Comparison of ENCODE assay signal across 7 mouse cellular contexts in the genomic region with DNA sequence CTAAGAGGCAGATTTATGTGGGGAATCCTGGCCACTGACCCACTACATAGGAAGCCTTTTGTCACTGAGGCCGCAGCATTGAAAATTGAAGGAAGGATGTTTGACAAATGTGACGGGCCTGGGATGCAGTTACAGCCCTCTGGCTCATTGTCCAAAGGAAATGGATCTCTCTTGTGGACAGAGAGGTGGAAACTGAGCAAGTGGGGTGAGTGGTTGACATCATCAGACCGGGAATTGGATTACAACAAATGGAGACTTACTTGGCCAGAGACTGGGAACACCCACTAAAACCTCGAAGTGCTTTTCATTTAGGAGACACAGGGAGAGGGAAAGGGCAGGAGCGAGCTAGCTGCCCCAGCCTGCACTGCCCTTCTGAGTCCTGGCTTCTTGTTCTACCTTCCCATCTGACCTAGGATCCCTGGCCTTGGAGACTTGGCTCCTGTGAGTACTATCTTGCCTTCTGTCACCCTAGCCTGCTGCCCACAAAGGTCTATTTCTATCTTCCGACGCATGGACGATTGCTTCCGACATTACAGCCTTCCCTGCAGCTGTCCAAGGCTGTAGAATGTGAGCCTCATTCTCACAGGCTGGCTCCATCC. TPM values are rescaled to one million over a fixed set of nuclear protein-coding genes. Genes with fewer than 3 reads are reported as not detected.
A peak's percentile ranks its signal among the peaks of the same experiment; 100 is the strongest.
DNase-seq lines count a peak whose midpoint lies in the region; ATAC-seq and TF ChIP-seq lines count a peak whose summit lies in the region.

No protein-coding gene starts in this region.

- ATAC-seq in kidney, postnatal 0 days (replicated peaks; ENCODE audit: low FRiP score, low read depth) = no peak; the same call in 1 of the 2 replicates
- ATAC-seq in neural tube, embryonic 13.5 days (ENCODE audit: low read depth) = 0 out of 2 replicates have a peak, but pooled peaks have one; percentile 22

- H3K9ac ChIP-seq in heart, adult 2 months (ENCODE audit: low read depth, low read length) = peak overlapping the region; percentile 68
- no peak overlapping the region for H3K9ac ChIP-seq in kidney, postnatal 0 days (ENCODE audit: low read depth, low read length)
- peak overlapping the region; percentile 31; the same call in 1 of the 2 replicates for H3K9ac ChIP-seq in neural tube, embryonic 13.5 days

- peak overlapping the region; percentile 73 for H3K27ac ChIP-seq in heart, adult 2 months
- H3K27ac ChIP-seq in kidney, postnatal 0 days = peak overlapping the region; percentile 80
- H3K27ac ChIP-seq in neural tube, embryonic 13.5 days (replicated peaks) = peak overlapping the region; percentile 42

- DNase-seq in lung, adult 2 months = no peak
- no peak for DNase-seq in lung, postnatal 14 days
- DNase-seq in heart, adult 2 months = peak; percentile 49 to 57
- peak; percentile 79 for DNase-seq in kidney, postnatal 0 days (ENCODE audit: low spot score)
- no peak for DNase-seq in left cerebral cortex, postnatal 4 days
- no peak for DNase-seq in c-Kit-positive CD71-positive TER-119-positive erythroid progenitor cells, embryonic 14.5 days (ENCODE audit: low spot score)

- H3K9me3 ChIP-seq in kidney, postnatal 0 days (replicated peaks; ENCODE audit: low read length) = no peaks in the 10 kb centered on the region
- no peaks in the 10 kb centered on the region for H3K9me3 ChIP-seq in neural tube, embryonic 13.5 days

- H3K4me2 ChIP-seq in kidney, postnatal 0 days (ENCODE audit: low read length) = peak overlapping the region; percentile 30
- H3K4me2 ChIP-seq in neural tube, embryonic 13.5 days = no peak overlapping the region

- TF ChIP-seq POLR2A in lung, adult 2 months (IDR thresholded peaks at IDR 0.05; ENCODE audit: borderline replicate concordance, extremely low read depth, low read depth, low read length) = peak; percentile 83; the same call in 1 of the 2 replicates
- TF ChIP-seq POLR2A in heart, adult 2 months (IDR thresholded peaks at IDR 0.05; ENCODE audit: insufficient read depth, low read depth, low read length) = peak; percentile 87

- H3K4me3 ChIP-seq in lung, adult 2 months (replicated peaks; ENCODE audit: extremely low read depth, low read depth, low read length) = peak overlapping the region; percentile 67
- H3K4me3 ChIP-seq in heart, adult 2 months = peak overlapping the region; percentile 39
- no peak overlapping the region for H3K4me3 ChIP-seq in kidney, postnatal 0 days (replicated peaks; ENCODE audit: low read depth, low read length)
- no peak overlapping the region for H3K4me3 ChIP-seq in neural tube, embryonic 13.5 days

- 0 out of 2 replicates have a peak, but pooled peaks cover 2% of the 10 kb centered on the region for H3K79me2 ChIP-seq in heart, adult 2 months (replicated peaks; ENCODE audit: control insufficient read depth, insufficient read depth, low read length)

- no peaks in the 10 kb centered on the region for H3K27me3 ChIP-seq in heart, adult 2 months (ENCODE audit: control insufficient read depth, insufficient read depth, low read length)
- no peaks in the 10 kb centered on the region for H3K27me3 ChIP-seq in kidney, postnatal 0 days (ENCODE audit: insufficient read depth, low read length)
- H3K27me3 ChIP-seq in neural tube, embryonic 13.5 days = no peaks in the 10 kb centered on the region

- TF ChIP-seq EP300 in heart, adult 2 months (IDR thresholded peaks at IDR 0.05; ENCODE audit: insufficient read depth, low read depth, low read length) = peak; percentile 25; the same call in 1 of the 2 replicates

- intact Hi-C loops in heart, adult 2 months (cut with DNase I) = loop anchor here (1.0 to 2.0 kb wide), 3 partner anchors 17 to 35 kb away; partner anchors contain the start of gene Pkig
- intact Hi-C loops in left cerebral cortex, postnatal 4 days (cut with DNase I) = no loop called here

- 29% methylated on average over 9 of the region's 9 CpGs for WGBS in lung, adult 2 months
- 18% methylated on average over 9 of the region's 9 CpGs for WGBS in heart, adult 2 months
- WGBS in kidney, postnatal 0 days = 17% methylated on average over 9 of the region's 9 CpGs
- 29% methylated on average over 9 of the region's 9 CpGs for WGBS in neural tube, embryonic 13.5 days

- peaks cover 24% of the 10 kb centered on the region for H3K36me3 ChIP-seq in heart, adult 2 months (ENCODE audit: control insufficient read depth, insufficient read depth, low read length)
- no peaks in the 10 kb centered on the region for H3K36me3 ChIP-seq in kidney, postnatal 0 days (ENCODE audit: insufficient read depth, low read length)
- H3K36me3 ChIP-seq in neural tube, embryonic 13.5 days = no peaks in the 10 kb centered on the region

- TF ChIP-seq CTCF in lung, adult 2 months (IDR thresholded peaks at IDR 0.05; ENCODE audit: insufficient read depth, low read length) = no peak
- TF ChIP-seq CTCF in heart, adult 2 months (IDR thresholded peaks at IDR 0.05) = no peak
- TF ChIP-seq CTCF in kidney, postnatal 0 days (IDR thresholded peaks at IDR 0.05; ENCODE audit: low read depth) = no peak

- peaks cover 27% of the 10 kb centered on the region for H3K4me1 ChIP-seq in lung, adult 2 months (ENCODE audit: control insufficient read depth, insufficient read depth, low read length)
- peaks cover 44% of the 10 kb centered on the region for H3K4me1 ChIP-seq in heart, adult 2 months (ENCODE audit: control insufficient read depth, insufficient read depth, low read length)
- H3K4me1 ChIP-seq in kidney, postnatal 0 days (replicated peaks; ENCODE audit: insufficient read depth, low read length) = peaks cover 23% of the 10 kb centered on the region
- H3K4me1 ChIP-seq in neural tube, embryonic 13.5 days (replicated peaks) = peaks cover 61% of the 10 kb centered on the region

RNA-seq across cellular contexts. Expression of gene Pkig, which starts 35.6 kb away (rescaled TPM):
- 167 and 180 TPM in 2 replicates for polyA plus RNA-seq in lung, adult 2 months (2012; rRNA removed)
- 100 to 1,000 TPM; 214 to 237 TPM for total RNA-seq in heart, adult 2 months (2021)
- polyA plus RNA-seq in heart, adult 2 months (2012; rRNA removed) = 344 and 361 TPM in 2 replicates
- 179 and 198 TPM in 2 replicates for polyA plus RNA-seq in kidney, postnatal 0 days (2015; fragmentation: Nextera tagmentation; extraction: Ambion mirVana)
- polyA plus RNA-seq in neural tube, embryonic 13.5 days (2015; fragmentation: Nextera tagmentation; extraction: Ambion mirVana) = 116 and 123 TPM in 2 replicates
- 10 to 100 TPM; 83.4 to 91.6 TPM for total RNA-seq in left cerebral cortex, postnatal 4 days (2021)

RNA-seq across cellular contexts. Expression of gene Serinc3, which starts 48.9 kb away (rescaled TPM):
- polyA plus RNA-seq in lung, adult 2 months (2012; rRNA removed) = 368 and 417 TPM in 2 replicates
- 100 to 1,000 TPM; 294 to 351 TPM for total RNA-seq in heart, adult 2 months (2021)
- polyA plus RNA-seq in heart, adult 2 months (2012; rRNA removed) = 264 and 414 TPM in 2 replicates
- 66.6 and 72.5 TPM in 2 replicates for polyA plus RNA-seq in kidney, postnatal 0 days (2015; fragmentation: Nextera tagmentation; extraction: Ambion mirVana)
- 36.8 and 39.1 TPM in 2 replicates for polyA plus RNA-seq in neural tube, embryonic 13.5 days (2015; fragmentation: Nextera tagmentation; extraction: Ambion mirVana)
- total RNA-seq in left cerebral cortex, postnatal 4 days (2021) = 100 to 1,000 TPM; 138 to 139 TPM

RNA-seq across cellular contexts. Expression of gene Ada, which starts 56.2 kb away (rescaled TPM):
- polyA plus RNA-seq in lung, adult 2 months (2012; rRNA removed) = 2.4 and 105 TPM in 2 replicates
- 1 to 10 TPM in 1 of 2 experiments, under 1 TPM in 1; 0.65 to 1.0 TPM for total RNA-seq in heart, adult 2 months (2021)
- polyA plus RNA-seq in heart, adult 2 months (2012; rRNA removed) = 0.61 and 1.2 TPM in 2 replicates
- 7.7 and 9.8 TPM in 2 replicates for polyA plus RNA-seq in kidney, postnatal 0 days (2015; fragmentation: Nextera tagmentation; extraction: Ambion mirVana)
- polyA plus RNA-seq in neural tube, embryonic 13.5 days (2015; fragmentation: Nextera tagmentation; extraction: Ambion mirVana) = 1.9 and 2.5 TPM in 2 replicates
- total RNA-seq in left cerebral cortex, postnatal 4 days (2021) = 1 to 10 TPM; 5.0 to 5.9 TPM

Comparison
In these comparisons a context has a peak if more than half of its experiments do, and no peak if none do; other contexts are left out.
1. DNase-seq: peak in heart, adult 2 months (2 of 2) and kidney, postnatal 0 days (single experiment); none in lung, adult 2 months (single experiment), lung, postnatal 14 days (single experiment), left cerebral cortex, postnatal 4 days (single experiment) and c-Kit-positive CD71-positive TER-119-positive erythroid progenitor cells, embryonic 14.5 days (single experiment).
2. H3K4me3 ChIP-seq: peak in lung, adult 2 months (single experiment) and heart, adult 2 months (single experiment); none in kidney, postnatal 0 days (single experiment) and neural tube, embryonic 13.5 days (single experiment).
3. Peak in every context shown above with its lines, with median percentiles within 50 percentile points of each other: H3K27ac ChIP-seq.